Mouse (Mus musculus) lung, embryonic 15.5 days (tissue): ENCODE data around the gene Als2cl. TPM values are rescaled to one million over a fixed set of nuclear protein-coding genes. Genes with fewer than 3 reads are reported as not detected.

Source experiments
- ATAC-seq: fragments of 200-750 bp; cut with Nextera tagmentation; 2 replicates; pipeline ENCODE4 v1.8.0; 2017; ENCODE audit warnings: moderate number of reproducible peaks, borderline replicate concordance; ENCODE audit not compliant: low FRiP score, low TSS enrichment; ENCODE audit errors: extremely low read depth
- H3K27ac ChIP-seq: fragments of 300-500 bp; sonication (generic); 2 replicates; pipeline ENCODE4 v1.5.1; 2015; ENCODE audit warnings: moderate library complexity, mild to moderate bottlenecking, inconsistent platforms
- H3K27me3 ChIP-seq: fragments of 300-500 bp; sonication (generic); 2 replicates; pipeline ENCODE4 v1.6.1; 2015; ENCODE audit warnings: inconsistent platforms
- H3K36me3 ChIP-seq: fragments of 300-500 bp; sonication (generic); 2 replicates; pipeline ENCODE4 v1.6.1; 2015; ENCODE audit warnings: inconsistent platforms
- H3K4me1 ChIP-seq: fragments of 300-500 bp; sonication (generic); 2 replicates; pipeline ENCODE4 v1.6.1; 2015; ENCODE audit warnings: inconsistent platforms
- H3K4me2 ChIP-seq: fragments of 300-500 bp; sonication (generic); 2 replicates; pipeline ENCODE4 v1.6.1; 2015; ENCODE audit warnings: inconsistent platforms, mild to moderate bottlenecking, moderate library complexity
- H3K4me3 ChIP-seq: fragments of 300-500 bp; sonication (generic); 2 replicates; pipeline ENCODE4 v1.5.1; 2015; ENCODE audit warnings: mild to moderate bottlenecking, inconsistent platforms
- H3K9ac ChIP-seq: fragments of 300-500 bp; sonication (generic); 2 replicates; pipeline ENCODE4 v1.6.1; 2015; ENCODE audit warnings: inconsistent platforms
- H3K9me3 ChIP-seq: fragments of 300-500 bp; sonication (generic); 2 replicates; pipeline ENCODE4 v1.6.1; 2016; ENCODE audit warnings: inconsistent platforms
- WGBS: fragments of 180-500 bp; shearing (Covaris S2); methylation state at CpG from one replicate; pipeline ENCODE4 v1.1.7; 2015; 5-methylcytosine and 5-hydroxymethylcytosine counted together
- polyA plus RNA-seq: library from polyadenylated mRNA; unstranded; fragments of >200 nt; fragmentation: Nextera tagmentation; extraction: Ambion mirVana; gene quantifications from 2 replicates; pipeline ENCODE4 v1.2.1, GENCODE M21; 2015

The Als2cl gene
- polyA plus RNA-seq, 1 experiment from 2014 or later, result 8.7 TPM

- no peak overlapping the region for H3K4me3 ChIP-seq
- H3K9ac ChIP-seq, result no peak overlapping the region
- no peak overlapping the region for H3K27ac ChIP-seq
- 79% methylated on average over 6 of the region's 6 CpGs for WGBS
- no peak for ATAC-seq
- H3K9me3 ChIP-seq, result no peaks in the 10 kb centered on the region
- no peak overlapping the region for H3K4me2 ChIP-seq
- no peaks in the 10 kb centered on the region for H3K4me1 ChIP-seq
- no peaks in the 10 kb centered on the region for H3K36me3 ChIP-seq
- H3K27me3 ChIP-seq, result no peaks in the 10 kb centered on the region
Measured at GRCm38 (mm10) chr9:110931573-110931972, 51.9 kb downstream of the Als2cl start.

GRCm38 (mm10) chr9:110933850-110934437 lies 54.3 kb downstream of the Als2cl start:
- Histone ChIP-seq H3K4me3 (no peak overlapping the region), H3K4me1 (no peaks in the 10 kb centered on the region), H3K27ac (no peak overlapping the region), H3K36me3 (no peaks in the 10 kb centered on the region), H3K9ac (no peak overlapping the region), H3K9me3 (no peaks in the 10 kb centered on the region), H3K4me2 (no peak overlapping the region), H3K27me3 (no peaks in the 10 kb centered on the region)
- no peak for ATAC-seq
- 73% methylated on average over 12 of the region's 12 CpGs for WGBS

- Histone ChIP-seq H3K9me3 (no peaks in the 10 kb centered on the region), H3K27ac (no peak overlapping the region), H3K9ac (no peak overlapping the region), H3K4me1 (no peaks in the 10 kb centered on the region), H3K27me3 (no peaks in the 10 kb centered on the region), H3K4me3 (no peak overlapping the region), H3K4me2 (no peak overlapping the region), H3K36me3 (no peaks in the 10 kb centered on the region)
- WGBS, result 80% methylated on average over 7 of the region's 7 CpGs
- no peak for ATAC-seq
Measured at GRCm38 (mm10) chr9:110935941-110936340, 56.3 kb downstream of the Als2cl start.

GRCm38 (mm10) chr9:110937506-110938490 lies 58.1 kb downstream of the Als2cl start:
- no peaks in the 10 kb centered on the region for H3K27me3 ChIP-seq
- H3K36me3 ChIP-seq, result no peaks in the 10 kb centered on the region
- 63% methylated on average over 12 of the region's 12 CpGs for WGBS
- H3K9me3 ChIP-seq, result no peaks in the 10 kb centered on the region
- no peak for ATAC-seq
- H3K9ac ChIP-seq, result no peak overlapping the region
- H3K27ac ChIP-seq, result no peak overlapping the region
- no peaks in the 10 kb centered on the region for H3K4me1 ChIP-seq
- H3K4me3 ChIP-seq, result no peak overlapping the region
- no peak overlapping the region for H3K4me2 ChIP-seq

- H3K4me2 ChIP-seq, result no peak overlapping the region
- H3K9ac ChIP-seq, result no peak overlapping the region
- no peak overlapping the region for H3K27ac ChIP-seq
- H3K4me1 ChIP-seq, result peaks cover 4% of the 10 kb centered on the region; the same call in 1 of the 2 replicates
- ATAC-seq, result no peak
- H3K9me3 ChIP-seq, result no peaks in the 10 kb centered on the region
- no peak overlapping the region for H3K4me3 ChIP-seq
- no peaks in the 10 kb centered on the region for H3K36me3 ChIP-seq
- 26% methylated on average over 13 of the region's 13 CpGs for WGBS
- peaks cover 49% of the 10 kb centered on the region for H3K27me3 ChIP-seq
Measured at GRCm38 (mm10) chr9:110944265-110944664, 64.6 kb downstream of the Als2cl start.

GRCm38 (mm10) chr9:110945343-110945742 lies 65.7 kb downstream of the Als2cl start:
- Histone ChIP-seq H3K36me3 (no peaks in the 10 kb centered on the region), H3K4me2 (no peak overlapping the region), H3K4me1 (peaks cover 4% of the 10 kb centered on the region; the same call in 1 of the 2 replicates), H3K9ac (no peak overlapping the region), H3K4me3 (no peak overlapping the region), H3K9me3 (no peaks in the 10 kb centered on the region), H3K27me3 (peaks cover 49% of the 10 kb centered on the region), H3K27ac (no peak overlapping the region)
- no peak for ATAC-seq
- 4% methylated on average over 18 of the region's 18 CpGs for WGBS

GRCm38 (mm10) chr9:110945926-110946325 lies 66.3 kb downstream of the Als2cl start, which contains the start of gene Tdgf1:
Tdgf1 (minus strand) TSS chr9:110946158.
- WGBS, result 13% methylated on average over 11 of the region's 11 CpGs
- Histone ChIP-seq H3K36me3 (no peaks in the 10 kb centered on the region), H3K27ac (no peak within 1 kb of the TSS), H3K4me1 (peaks cover 4% of the 10 kb centered on the region; the same call in 1 of the 2 replicates), H3K9ac (no peak within 1 kb of the TSS), H3K27me3 (peaks cover 49% of the 10 kb centered on the region), H3K9me3 (no peaks in the 10 kb centered on the region), H3K4me3 (no peak within 1 kb of the TSS), H3K4me2 (no peak within 1 kb of the TSS)
- ATAC-seq, result no peak

- no peaks in the 10 kb centered on the region for H3K9me3 ChIP-seq
- no peaks in the 10 kb centered on the region for H3K36me3 ChIP-seq
- no peak overlapping the region for H3K4me2 ChIP-seq
- peaks cover 4% of the 10 kb centered on the region; the same call in 1 of the 2 replicates for H3K4me1 ChIP-seq
- H3K4me3 ChIP-seq, result no peak overlapping the region
- no peak overlapping the region for H3K9ac ChIP-seq
- H3K27ac ChIP-seq, result no peak overlapping the region
- H3K27me3 ChIP-seq, result peaks cover 55% of the 10 kb centered on the region
- no peak for ATAC-seq
- 22% methylated on average over 20 of the region's 20 CpGs for WGBS
Measured at GRCm38 (mm10) chr9:110946548-110947044, 66.9 kb downstream of the Als2cl start.

GRCm38 (mm10) chr9:110947261-110947661 lies 67.6 kb downstream of the Als2cl start:
- no peak overlapping the region for H3K4me3 ChIP-seq
- H3K27ac ChIP-seq, result no peak overlapping the region
- no peak overlapping the region for H3K4me2 ChIP-seq
- no peak overlapping the region for H3K9ac ChIP-seq
- ATAC-seq, result no peak
- no peaks in the 10 kb centered on the region for H3K36me3 ChIP-seq
- 29% methylated on average over 6 of the region's 6 CpGs for WGBS
- peaks cover 59% of the 10 kb centered on the region for H3K27me3 ChIP-seq
- peaks cover 4% of the 10 kb centered on the region; the same call in 1 of the 2 replicates for H3K4me1 ChIP-seq
- no peaks in the 10 kb centered on the region for H3K9me3 ChIP-seq

GRCm38 (mm10) chr9:110947900-110948299 lies 68.2 kb downstream of the Als2cl start:
- Histone ChIP-seq H3K27ac (no peak overlapping the region), H3K9me3 (no peaks in the 10 kb centered on the region), H3K4me1 (peaks cover 4% of the 10 kb centered on the region; the same call in 1 of the 2 replicates), H3K9ac (no peak overlapping the region), H3K27me3 (peaks cover 66% of the 10 kb centered on the region), H3K36me3 (no peaks in the 10 kb centered on the region), H3K4me3 (no peak overlapping the region), H3K4me2 (no peak overlapping the region)
- no peak for ATAC-seq
- 56% methylated on average over 6 of the region's 6 CpGs for WGBS

GRCm38 (mm10) chr9:110948813-110949310 lies 69.2 kb downstream of the Als2cl start:
- Histone ChIP-seq H3K4me1 (peaks cover 4% of the 10 kb centered on the region; the same call in 1 of the 2 replicates), H3K4me2 (no peak overlapping the region), H3K27ac (no peak overlapping the region), H3K9me3 (no peaks in the 10 kb centered on the region), H3K4me3 (no peak overlapping the region), H3K9ac (no peak overlapping the region), H3K27me3 (peaks cover 73% of the 10 kb centered on the region), H3K36me3 (no peaks in the 10 kb centered on the region)
- ATAC-seq, result no peak
- 38% methylated on average over 8 of the region's 8 CpGs for WGBS
